Mouse (Mus musculus) embryo, embryonic 10 days (tissue): ENCODE results near the gene Aadat.
"Not testable (repeated sequence)": the region's sequence is repeated elsewhere in the genome, so short reads cannot be mapped to it uniquely, and the experiment has no call there.

Experiments used
- DNase-seq: peaks from one replicate; pipeline ENCODE4 v3.0.0-alpha.2; 2015; ENCODE audit warnings: low spot score

Aadat gene

GRCm38 (mm10) chr8:60505653-60506521 is at the start of gene Aadat:
Gene Aadat, plus strand, starts transcription at chr8:60505932.
- DNase-seq = peak; percentile 83

GRCm38 (mm10) chr8:60466686-60467335 is 38.9 kb upstream of the Aadat start:
- DNase-seq = peak; percentile 74

- no peak for DNase-seq
Observed at GRCm38 (mm10) chr8:60490147-60490546, 15.6 kb upstream of the Aadat start.

GRCm38 (mm10) chr8:60491871-60492270 is 13.9 kb upstream of the Aadat start:
- DNase-seq = no peak

GRCm38 (mm10) chr8:60492471-60492870 is 13.3 kb upstream of the Aadat start:
- DNase-seq = no peak

- no peak for DNase-seq
Observed at GRCm38 (mm10) chr8:60494606-60495005, 11.1 kb upstream of the Aadat start.

- DNase-seq = not testable (repeated sequence)
Observed at GRCm38 (mm10) chr8:60495046-60495445, 10.7 kb upstream of the Aadat start.

- no peak for DNase-seq
Observed at GRCm38 (mm10) chr8:60503098-60503497, 2.6 kb upstream of the Aadat start, which contains the start of gene Gm10283. Gene Gm10283, minus strand, starts transcription at chr8:60503198.

- no peak for DNase-seq
Observed at GRCm38 (mm10) chr8:60518286-60518685, 12.6 kb downstream of the Aadat start.

- peak; percentile 7 for DNase-seq
Observed at GRCm38 (mm10) chr8:60534945-60535344, 29.2 kb downstream of the Aadat start.

GRCm38 (mm10) chr8:60566783-60567182 is 61.1 kb downstream of the Aadat start:
- DNase-seq = no peak

- DNase-seq = no peak
Observed at GRCm38 (mm10) chr8:60577231-60577630, 71.5 kb downstream of the Aadat start.

GRCm38 (mm10) chr8:60583369-60583768 is 77.6 kb downstream of the Aadat start:
- no peak for DNase-seq

- DNase-seq = not testable (repeated sequence)
Observed at GRCm38 (mm10) chr8:60591352-60592105, 85.8 kb downstream of the Aadat start.

GRCm38 (mm10) chr8:60594761-60595160 is 89.0 kb downstream of the Aadat start:
- DNase-seq = peak; percentile 9
